Mouse (Mus musculus): ENCODE data around the gene Kansl1l. TPM values are rescaled to one million over a fixed set of nuclear protein-coding genes. Genes with fewer than 3 reads are reported as not detected.

Gene Kansl1l
- polyA plus RNA-seq, 1 experiment from 2014 or later = 5.4 TPM

DNA sequence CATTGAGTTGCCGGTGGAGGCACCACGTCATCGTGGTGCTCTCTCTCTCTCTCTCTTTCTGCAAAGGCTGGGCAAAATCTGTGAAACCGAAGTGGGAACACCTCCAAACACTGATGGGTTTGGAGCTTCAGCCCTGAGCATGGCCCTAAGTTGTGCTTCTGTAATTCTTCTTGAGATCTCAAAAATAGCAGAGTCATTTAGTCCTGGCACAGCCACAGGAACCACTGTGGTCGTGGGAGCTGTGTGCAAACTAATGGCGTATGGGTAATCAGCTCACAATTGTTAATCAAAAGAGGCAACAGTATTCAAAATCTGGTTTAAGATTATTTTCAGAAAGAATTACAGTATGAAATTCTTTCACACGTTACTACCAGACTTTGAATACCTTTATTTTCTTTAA lies 144.6 kb downstream of the Kansl1l start:
- H3K27ac ChIP-seq (ENCODE audit: low read depth, low read length) = no peak overlapping the region
- H3K36me3 ChIP-seq (ENCODE audit: control insufficient read depth, insufficient read depth, low read length) = no peaks in the 10 kb centered on the region
- no peak overlapping the region for H3K4me3 ChIP-seq (ENCODE audit: low read depth, low read length)
- no peak for ATAC-seq (replicated peaks; ENCODE audit: low FRiP score)
- H3K4me2 ChIP-seq = no peak overlapping the region
- WGBS = 75% methylated on average over 7 of the region's 7 CpGs
- H3K4me1 ChIP-seq (replicated peaks; ENCODE audit: control insufficient read depth, insufficient read depth, low read length) = no peaks in the 10 kb centered on the region
- H3K9ac ChIP-seq (ENCODE audit: low read depth, low read length) = no peak overlapping the region
- H3K9me3 ChIP-seq (ENCODE audit: control insufficient read depth, low read length) = no peaks in the 10 kb centered on the region
- H3K27me3 ChIP-seq (replicated peaks; ENCODE audit: control insufficient read depth, insufficient read depth, low read length) = no peaks in the 10 kb centered on the region
- DNase-seq (ENCODE audit: low spot score) = no peak

GRCm38 (mm10) chr1:66671475-66671874 lies 145.9 kb downstream of the Kansl1l start:
- Histone ChIP-seq H3K4me2 (no peak overlapping the region), H3K9ac (ENCODE audit: low read depth, low read length) (no peak overlapping the region), H3K27ac (ENCODE audit: low read depth, low read length) (no peak overlapping the region), H3K27me3 (replicated peaks; ENCODE audit: control insufficient read depth, insufficient read depth, low read length) (no peaks in the 10 kb centered on the region), H3K9me3 (ENCODE audit: control insufficient read depth, low read length) (no peaks in the 10 kb centered on the region), H3K36me3 (ENCODE audit: control insufficient read depth, insufficient read depth, low read length) (no peaks in the 10 kb centered on the region), H3K4me3 (ENCODE audit: low read depth, low read length) (no peak overlapping the region), H3K4me1 (replicated peaks; ENCODE audit: control insufficient read depth, insufficient read depth, low read length) (no peaks in the 10 kb centered on the region)
- DNase-seq (ENCODE audit: low spot score) (no peak), ATAC-seq (replicated peaks; ENCODE audit: low FRiP score) (no peak)
- WGBS = 70% methylated on average over 7 of the region's 7 CpGs

Other genes with a start within 250 kb of the Kansl1l start
- 47.6 and 53.8 TPM in 2 replicates for gene Rpe, start 116.7 kb downstream of the Kansl1l start, polyA plus RNA-seq (2014; fragmentation: Nextera tagmentation; extraction: Ambion mirVana)
- 105 and 107 TPM in 2 replicates for gene Acadl, start 45.7 kb upstream of the Kansl1l start, polyA plus RNA-seq (2014; fragmentation: Nextera tagmentation; extraction: Ambion mirVana)
- gene Myl1, start 127.8 kb upstream of the Kansl1l start, polyA plus RNA-seq (2014; fragmentation: Nextera tagmentation; extraction: Ambion mirVana) = 5.9 and 12.3 TPM in 2 replicates
- gene Lancl1, start 221.3 kb upstream of the Kansl1l start, polyA plus RNA-seq (2014; fragmentation: Nextera tagmentation; extraction: Ambion mirVana) = 48.8 and 49.0 TPM in 2 replicates

Data from liver, embryonic 11.5 days (tissue).